Mouse (Mus musculus) adipose tissue, adult 10 weeks (tissue): ENCODE measurements around the gene Olfr965. TPM values are rescaled to one million over a fixed set of nuclear protein-coding genes. Genes with fewer than 3 reads are reported as not detected.

Experiments
- polyA plus RNA-seq: library from polyadenylated mRNA; stranded (reverse); fragments of 350-450 nt; fragmentation: Illumina TruSeq; extraction: RNeasy Lipid Tissue Mini Kit (QIAGEN cat#74804); gene quantifications from one replicate; pipeline ENCODE4 v1.2.3, GENCODE M21; 2014; ENCODE audit warnings: low read depth, low replicate concordance

Olfr965 gene
- not detected for polyA plus RNA-seq

DNA sequence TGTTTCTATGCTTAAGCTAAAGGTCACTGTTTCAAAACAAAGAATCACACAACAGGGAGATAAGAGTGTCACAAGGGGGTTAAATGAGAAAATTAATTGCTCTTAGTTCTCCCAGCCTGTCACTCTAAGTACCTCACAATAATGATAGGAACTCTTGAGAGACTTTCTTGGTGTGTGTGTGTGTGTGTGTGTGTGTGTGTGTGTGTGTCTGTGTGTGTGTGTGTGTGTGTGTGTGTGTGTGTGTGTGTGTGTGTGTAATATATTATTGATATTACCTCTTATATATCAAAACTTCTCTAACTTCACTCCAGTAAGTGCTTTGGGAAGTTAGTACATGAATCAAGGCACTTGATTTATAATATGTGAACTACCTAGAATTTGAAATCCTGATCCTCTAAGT lies at the start of gene Olfr965:
Gene Olfr965, plus strand, starts transcription at position 301 of the 400 bp plus-strand sequence.

GRCm38 (mm10) chr9:39666905-39667304 lies 44.2 kb upstream of the Olfr965 start, which contains the start of gene Olfr963:
Gene Olfr963, plus strand, starts transcription at chr9:39667205.

GRCm38 (mm10) chr9:39707017-39707416 lies 4.1 kb upstream of the Olfr965 start, which contains the start of gene Olfr149:
Gene Olfr149, minus strand, starts transcription at chr9:39707117.

DNA sequence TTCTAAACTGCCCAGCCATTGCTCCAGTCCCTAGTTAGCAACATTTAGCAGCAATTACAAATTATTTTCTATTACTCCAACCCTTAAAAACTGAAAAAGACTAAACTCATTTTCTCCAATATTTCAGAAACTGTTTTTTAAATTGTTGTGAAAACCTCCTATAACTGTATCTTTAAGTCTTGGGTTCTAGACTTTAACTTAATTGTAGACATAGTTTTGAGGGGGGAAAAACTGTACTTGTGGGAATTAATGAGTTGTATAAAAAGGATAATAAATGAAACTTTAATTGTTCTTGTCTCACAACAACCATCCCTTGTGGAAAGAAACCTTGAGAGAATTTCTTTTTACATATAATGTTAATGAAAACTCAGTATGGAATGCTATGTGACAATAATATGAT lies 19.5 kb downstream of the Olfr965 start, which contains the start of gene Olfr150:
Gene Olfr150, plus strand, starts transcription at position 301 of the 400 bp plus-strand sequence.

DNA sequence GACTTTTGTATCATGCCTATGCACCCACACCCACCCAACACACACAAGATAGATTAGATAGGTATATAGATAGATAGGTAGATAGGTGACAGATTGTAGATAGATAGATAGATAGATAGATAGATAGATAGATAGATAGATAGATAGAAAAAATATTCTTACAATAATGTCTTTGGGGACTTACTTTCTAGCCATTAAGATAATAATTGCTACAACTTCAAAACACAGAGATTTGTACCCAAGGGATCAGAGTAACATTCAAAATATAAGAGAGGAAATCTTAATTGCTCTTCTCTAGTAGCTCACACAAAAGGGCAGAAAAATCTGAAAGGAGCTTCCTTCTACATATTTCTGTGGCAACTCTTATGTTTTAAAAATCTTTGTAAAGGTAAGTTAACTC lies 34.8 kb downstream of the Olfr965 start, which contains the start of gene Olfr967:
Gene Olfr967, plus strand, starts transcription at position 301 of the 400 bp plus-strand sequence.

Other genes with a start within 250 kb of the Olfr965 start
- gene Olfr955, start 239.4 kb upstream of the Olfr965 start, polyA plus RNA-seq, result not detected
- not detected for gene Olfr44, start 217.4 kb upstream of the Olfr965 start, polyA plus RNA-seq
- not detected for gene Olfr957, start 195.5 kb upstream of the Olfr965 start, polyA plus RNA-seq
- not detected for gene Olfr958, start 157.3 kb upstream of the Olfr965 start, polyA plus RNA-seq
- not detected for gene Olfr959, start 135.8 kb upstream of the Olfr965 start, polyA plus RNA-seq
- gene AW551984, start 107.0 kb upstream of the Olfr965 start, polyA plus RNA-seq, result 0.19 TPM
- gene Olfr148, start 100.7 kb upstream of the Olfr965 start, polyA plus RNA-seq, result not detected
- not detected for gene Olfr960, start 90.0 kb upstream of the Olfr965 start, polyA plus RNA-seq
- not detected for gene Olfr961, start 66.3 kb upstream of the Olfr965 start, polyA plus RNA-seq
- gene Olfr963, start 44.1 kb upstream of the Olfr965 start, polyA plus RNA-seq, result not detected
- not detected for gene Olfr149, start 4.2 kb upstream of the Olfr965 start, polyA plus RNA-seq
- not detected for gene Olfr150, start 19.6 kb downstream of the Olfr965 start, polyA plus RNA-seq
- gene Olfr967, start 34.9 kb downstream of the Olfr965 start, polyA plus RNA-seq, result not detected
- not detected for gene Olfr968, start 71.9 kb downstream of the Olfr965 start, polyA plus RNA-seq
- gene Olfr969, start 79.6 kb downstream of the Olfr965 start, polyA plus RNA-seq, result not detected
- not detected for gene Olfr970, start 97.5 kb downstream of the Olfr965 start, polyA plus RNA-seq
- not detected for gene Olfr971, start 125.5 kb downstream of the Olfr965 start, polyA plus RNA-seq
- gene Olfr972, start 155.1 kb downstream of the Olfr965 start, polyA plus RNA-seq, result not detected
- not detected for gene Olfr229, start 196.0 kb downstream of the Olfr965 start, polyA plus RNA-seq
- gene Olfr974, start 226.1 kb downstream of the Olfr965 start, polyA plus RNA-seq, result not detected
- not detected for gene Olfr975, start 240.7 kb downstream of the Olfr965 start, polyA plus RNA-seq
- gene Olfr976, start 249.8 kb downstream of the Olfr965 start, polyA plus RNA-seq, result not detected